Mouse (Mus musculus) lung, adult 2 months (tissue): ENCODE data around the gene Rras2.

Source experiments
- CTCF ChIP-seq: fragments of 200-500 bp; IDR thresholded peaks from 2 replicates; pipeline ENCODE4 v1.5.1; 2011; ENCODE audit warnings: mild to moderate bottlenecking, low read length, control low read depth; ENCODE audit not compliant: insufficient read depth
- POLR2A ChIP-seq: fragments of 200-500 bp; IDR thresholded peaks from 2 replicates; pipeline ENCODE4 v1.6.1; 2011; ENCODE audit warnings: low read depth, mild to moderate bottlenecking, control low read depth, low read length, borderline replicate concordance; ENCODE audit errors: extremely low read depth

GRCm38 (mm10) chr7:114029596-114029995 lies 88.0 kb downstream of the Rras2 start:
- TF ChIP-seq CTCF (no peak), POLR2A (no peak)
